Mouse (Mus musculus) Patski (cell line): ENCODE data around the gene Hist1h3i. TPM values are rescaled to one million over a fixed set of nuclear protein-coding genes. Genes with fewer than 3 reads are reported as not detected.
"Not testable (repeated sequence)": the region's sequence is repeated elsewhere in the genome, so short reads cannot be mapped to it uniquely, and the experiment has no call there.

Source experiments
- ATAC-seq: fragments of 100-300 bp; one replicate; pipeline ENCODE4 v1.8.0; 2021
- CTCF ChIA-PET: fragments of 350-600 bp; sonication (Branson Sonifier 250); formaldehyde crosslinking; loops from one replicate; lab custom pipeline; 2022; ENCODE audit warnings: inconsistent platforms; lab: Charles Lee
- POLR2A ChIA-PET: fragments of 350-600 bp; sonication (Branson Sonifier 250); formaldehyde crosslinking; loops from one replicate; lab custom pipeline; 2022; ENCODE audit warnings: antibody characterized with exemption, inconsistent platforms; lab: Charles Lee
- DNase-seq: peaks from one replicate; pipeline ENCODE4 v3.0.0-alpha.2; 2011; ENCODE audit warnings: low read depth, low spot score
- H3K27me3 ChIP-seq: fragments of 371-371 bp; one replicate; pipeline ENCODE4 v1.5.1; 2021
- CTCF ChIP-seq: fragments of 100-300 bp; IDR thresholded peaks from one replicate; pipeline ENCODE4 v1.5.1; 2021
- in situ Hi-C: fragments of 300-500 bp; cut with MboI; formaldehyde crosslinking; loops from 3 replicates; pipeline ENCODE4 v1.11.1; 2018; ENCODE audit warnings: low pct_unique_long_range_greater_than_20kb, mixed read lengths
- polyA plus RNA-seq: library from polyadenylated mRNA; unstranded; gene quantifications from one replicate; pipeline ENCODE4 v1.2.3, GENCODE M21; 2021

Hist1h3i gene
- polyA plus RNA-seq, 1 experiment from 2014 or later = 1.6 TPM

DNA sequence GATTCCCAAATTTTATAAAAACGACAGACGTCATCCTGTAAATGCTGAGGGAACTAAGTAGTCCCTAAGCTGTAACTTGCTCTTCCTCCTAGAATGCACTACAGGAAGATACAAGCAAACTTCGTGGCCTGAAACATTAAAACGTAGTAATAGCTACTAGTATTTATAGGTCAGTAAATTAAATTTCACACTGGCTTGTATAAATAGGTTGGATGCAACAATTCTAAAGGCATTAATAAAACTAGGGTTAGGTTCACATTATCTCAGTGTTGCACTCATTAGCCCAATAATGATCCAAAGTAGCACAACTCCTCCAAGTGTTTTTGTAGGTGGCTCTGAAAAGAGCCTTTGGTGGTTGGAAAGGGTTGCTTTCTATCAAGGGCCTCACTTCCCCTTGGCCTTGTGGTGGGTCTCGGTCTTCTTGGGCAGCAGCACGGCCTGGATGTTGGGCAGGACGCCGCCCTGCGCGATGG lies 30.1 kb downstream of the Hist1h3i start:
- TF ChIP-seq CTCF = no peak
- ChIA-PET CTCF (interaction anchor here (1.5 kb wide), 1 partner anchor 33 kb away, joined by 5 read pairs; no protein-coding TSS in a partner anchor), POLR2A (interaction anchor here (0.6 to 2.2 kb wide), 3 partner anchors 18 to 31 kb away, joined by 4 to 8 read pairs (median 4); partner anchors contain the start of gene Hist1h1b)
- ATAC-seq (no peak), DNase-seq (no peak)
- in situ Hi-C loops = no loop called here
- no peaks in the 10 kb centered on the region for H3K27me3 ChIP-seq

DNA sequence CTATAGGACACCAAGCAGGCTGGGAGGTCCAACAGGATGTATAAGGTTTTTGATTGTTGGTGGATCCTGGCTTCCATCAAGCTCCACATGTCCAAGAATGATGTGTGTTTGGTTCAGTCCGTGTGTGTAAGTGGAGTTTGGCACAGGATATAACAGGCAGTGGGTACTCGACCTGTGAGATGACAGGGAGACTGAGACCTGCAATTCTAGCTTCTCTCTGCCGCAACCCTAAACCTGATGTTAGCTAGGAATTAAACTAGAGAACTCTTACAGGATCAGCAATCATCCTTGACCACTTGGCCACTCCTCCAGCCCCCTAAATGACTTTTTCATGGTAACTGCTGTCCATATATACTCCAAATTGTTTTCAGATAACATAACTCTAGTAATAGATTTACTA lies 30.8 kb downstream of the Hist1h3i start:
- DNase-seq = no peak
- TF ChIP-seq CTCF = no peak
- no peak for ATAC-seq
- ChIA-PET CTCF (interaction anchor here (0.7 to 1.5 kb wide), 2 partner anchors 12 to 32 kb away, joined by 4 to 5 read pairs; no protein-coding TSS in a partner anchor), POLR2A (interaction anchor here (0.6 to 2.2 kb wide), 2 partner anchors 28 to 290 kb away, joined by 4 to 8 read pairs; partner anchors contain the start of genes Hist1h1b and Hist1h2ag)
- H3K27me3 ChIP-seq = no peaks in the 10 kb centered on the region
- in situ Hi-C loops = no loop called here

DNA sequence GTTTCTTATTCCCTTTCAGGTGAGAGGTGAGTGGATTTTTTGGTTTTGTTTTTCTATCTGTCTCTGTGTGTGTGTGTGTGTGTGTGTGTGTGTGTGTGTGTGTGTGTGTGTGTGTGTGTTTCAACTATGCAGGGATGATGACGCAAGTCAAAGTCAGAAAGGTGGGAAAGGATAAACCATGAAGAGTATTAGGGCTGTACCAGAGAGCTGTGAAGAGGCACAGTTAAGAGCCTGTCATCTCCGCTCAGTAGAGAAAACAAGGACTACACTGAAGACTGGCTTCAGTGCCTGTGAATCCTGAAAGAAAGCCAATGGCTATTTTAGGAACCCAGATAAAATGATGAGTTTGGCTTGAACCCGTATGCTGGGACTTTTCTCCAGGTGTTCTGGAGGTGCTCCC lies 31.3 kb downstream of the Hist1h3i start:
- DNase-seq = no peak
- CTCF ChIA-PET = interaction anchor here (0.7 to 1.5 kb wide), 2 partner anchors 11 to 32 kb away, joined by 4 to 5 read pairs; no protein-coding TSS in a partner anchor
- ATAC-seq = no peak
- H3K27me3 ChIP-seq = no peaks in the 10 kb centered on the region
- POLR2A ChIA-PET = interaction anchor here (0.6 to 2.2 kb wide), 2 partner anchors 28 to 291 kb away, joined by 4 to 8 read pairs; partner anchors contain the start of genes Hist1h1b and Hist1h2ag
- TF ChIP-seq CTCF = no peak
- in situ Hi-C loops = no loop called here

DNA sequence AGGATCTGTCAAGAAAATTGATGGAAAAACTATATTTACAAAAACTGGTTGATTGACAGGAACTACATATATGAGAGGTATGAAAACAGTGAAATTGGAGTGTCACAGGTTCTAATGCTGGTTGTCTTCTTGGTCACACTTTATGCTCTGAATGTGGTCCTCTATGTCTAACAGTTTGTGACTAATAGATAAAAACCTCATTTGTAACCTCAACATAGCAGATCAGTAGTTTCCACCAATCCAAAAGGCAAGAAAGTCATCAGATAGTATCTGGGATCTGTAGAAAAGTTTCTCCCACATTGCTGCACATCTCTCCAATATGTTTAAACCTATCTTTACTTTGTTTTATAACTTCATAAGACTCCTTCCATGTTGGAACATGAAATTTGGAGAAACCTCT lies 31.8 kb downstream of the Hist1h3i start:
- ChIA-PET CTCF (no interaction called here), POLR2A (no interaction called here)
- ATAC-seq = no peak
- TF ChIP-seq CTCF = no peak
- no peaks in the 10 kb centered on the region for H3K27me3 ChIP-seq
- DNase-seq = no peak
- in situ Hi-C loops = no loop called here

DNA sequence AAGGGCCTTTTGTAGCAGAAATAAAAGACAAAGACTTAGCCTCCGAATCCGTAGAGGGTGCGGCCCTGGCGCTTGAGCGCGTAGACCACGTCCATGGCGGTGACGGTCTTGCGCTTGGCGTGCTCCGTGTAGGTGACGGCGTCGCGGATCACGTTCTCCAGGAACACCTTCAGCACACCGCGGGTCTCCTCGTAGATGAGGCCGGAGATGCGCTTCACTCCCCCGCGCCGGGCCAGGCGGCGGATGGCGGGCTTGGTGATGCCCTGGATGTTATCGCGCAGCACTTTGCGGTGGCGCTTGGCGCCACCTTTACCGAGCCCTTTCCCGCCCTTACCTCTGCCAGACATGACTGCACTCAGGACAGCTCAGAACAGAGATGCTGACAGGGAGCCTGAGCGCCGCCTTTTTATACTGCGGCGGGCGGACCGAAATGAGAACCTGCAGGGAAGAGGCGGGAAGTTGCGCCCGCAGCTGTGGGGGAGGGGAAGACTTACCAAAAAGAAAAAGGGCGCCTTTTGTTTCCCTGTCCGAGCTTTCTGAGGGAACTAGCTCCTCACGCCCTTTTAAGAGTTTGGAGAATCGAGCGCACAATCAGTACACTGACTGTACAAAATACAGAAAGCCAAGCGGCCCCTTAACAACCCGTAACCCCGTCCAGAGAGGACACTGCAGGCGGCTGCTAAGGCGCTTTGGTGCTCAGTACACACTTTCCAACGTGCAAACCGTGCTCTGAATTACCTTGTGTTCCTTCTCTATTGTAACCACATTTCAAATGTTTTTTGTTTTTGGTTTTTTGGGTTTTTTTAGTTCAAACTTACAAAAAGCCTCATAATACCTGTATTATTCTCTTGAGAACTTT lies 32.8 kb downstream of the Hist1h3i start, which contains the start of gene Hist1h4k:
TSS of gene Hist1h4k (minus strand) at position 347 of the 859 bp plus-strand sequence.
- H3K27me3 ChIP-seq, in situ Hi-C loops: not testable (repeated sequence)
- DNase-seq (peak; percentile 33), ATAC-seq (peak; percentile 81)
- ChIA-PET POLR2A (interaction anchor here (0.7 to 2.2 kb wide), 2 partner anchors 15 kb away, joined by 3 to 5 read pairs; partner anchors contain the start of gene Hist1h4j), CTCF (interaction anchor here (2.0 kb wide), 1 partner anchor 12 kb away, joined by 5 read pairs; no protein-coding TSS in a partner anchor)

DNA sequence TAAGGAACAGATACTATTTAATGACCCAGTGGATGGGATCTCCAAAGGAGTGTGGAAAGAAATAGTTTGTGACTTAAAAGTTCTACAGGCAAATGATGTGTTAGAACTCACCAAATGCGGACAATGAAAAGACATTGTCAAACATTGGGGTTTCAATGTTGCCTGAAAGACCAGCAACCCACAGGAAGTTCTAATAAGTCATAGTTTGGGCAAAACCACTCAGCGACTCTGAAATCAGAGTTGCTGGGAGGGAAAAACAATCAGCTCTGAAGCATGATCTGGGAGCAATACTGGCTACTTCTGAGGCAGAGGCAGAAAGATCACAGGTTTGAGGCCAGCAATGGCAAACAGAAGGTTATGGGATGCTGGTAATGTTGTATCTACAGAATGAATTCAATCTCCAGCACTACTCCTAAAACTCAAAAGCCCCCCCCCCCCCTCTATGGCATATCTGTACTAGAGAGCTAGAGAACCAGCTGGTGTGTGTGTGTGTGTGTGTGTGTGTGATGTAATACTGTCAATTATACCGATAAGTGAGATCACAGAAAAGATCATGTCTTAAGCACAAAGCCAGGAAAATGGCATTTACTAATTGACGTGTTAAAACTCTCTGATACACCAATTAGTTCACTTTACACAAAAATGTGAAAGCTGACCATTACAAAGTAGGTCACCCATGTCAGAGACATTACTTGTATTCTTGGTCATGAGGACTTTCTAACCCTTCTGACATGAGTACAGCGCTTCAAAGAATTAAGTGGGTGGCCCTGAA lies 33.6 kb downstream of the Hist1h3i start:
- no peak for TF ChIP-seq CTCF
- DNase-seq = no peak
- no peaks in the 10 kb centered on the region for H3K27me3 ChIP-seq
- ATAC-seq = no peak
- in situ Hi-C loops = no loop called here
- ChIA-PET POLR2A (interaction anchor here (0.8 to 2.2 kb wide), 3 partner anchors 10 to 75 kb away, joined by 3 to 6 read pairs (median 5); partner anchors contain the start of gene Hist1h4j), CTCF (interaction anchor here (2.0 kb wide), 1 partner anchor 11 kb away, joined by 5 read pairs; no protein-coding TSS in a partner anchor)

DNA sequence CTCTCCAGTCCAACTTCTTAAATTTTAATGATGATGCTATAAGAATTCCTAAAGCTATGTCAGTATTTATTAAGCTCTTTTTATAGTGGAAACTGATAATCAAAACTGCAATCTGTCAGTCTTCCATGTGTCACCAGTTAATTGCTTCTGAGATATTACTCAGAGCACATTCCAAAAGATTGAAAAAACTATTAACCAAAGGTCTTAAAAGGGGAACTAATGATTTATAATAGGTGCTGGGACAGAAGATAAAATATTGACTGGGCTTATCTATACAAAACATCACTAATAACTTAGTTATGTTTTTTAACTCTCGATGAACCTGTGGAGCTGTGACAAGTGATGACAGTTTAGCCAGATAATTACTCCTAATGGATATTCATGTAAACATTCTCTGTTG lies 38.2 kb downstream of the Hist1h3i start:
- ATAC-seq (no peak), DNase-seq (no peak)
- ChIA-PET CTCF (no interaction called here), POLR2A (no interaction called here)
- no peaks in the 10 kb centered on the region for H3K27me3 ChIP-seq
- in situ Hi-C loops = no loop called here
- TF ChIP-seq CTCF = no peak

DNA sequence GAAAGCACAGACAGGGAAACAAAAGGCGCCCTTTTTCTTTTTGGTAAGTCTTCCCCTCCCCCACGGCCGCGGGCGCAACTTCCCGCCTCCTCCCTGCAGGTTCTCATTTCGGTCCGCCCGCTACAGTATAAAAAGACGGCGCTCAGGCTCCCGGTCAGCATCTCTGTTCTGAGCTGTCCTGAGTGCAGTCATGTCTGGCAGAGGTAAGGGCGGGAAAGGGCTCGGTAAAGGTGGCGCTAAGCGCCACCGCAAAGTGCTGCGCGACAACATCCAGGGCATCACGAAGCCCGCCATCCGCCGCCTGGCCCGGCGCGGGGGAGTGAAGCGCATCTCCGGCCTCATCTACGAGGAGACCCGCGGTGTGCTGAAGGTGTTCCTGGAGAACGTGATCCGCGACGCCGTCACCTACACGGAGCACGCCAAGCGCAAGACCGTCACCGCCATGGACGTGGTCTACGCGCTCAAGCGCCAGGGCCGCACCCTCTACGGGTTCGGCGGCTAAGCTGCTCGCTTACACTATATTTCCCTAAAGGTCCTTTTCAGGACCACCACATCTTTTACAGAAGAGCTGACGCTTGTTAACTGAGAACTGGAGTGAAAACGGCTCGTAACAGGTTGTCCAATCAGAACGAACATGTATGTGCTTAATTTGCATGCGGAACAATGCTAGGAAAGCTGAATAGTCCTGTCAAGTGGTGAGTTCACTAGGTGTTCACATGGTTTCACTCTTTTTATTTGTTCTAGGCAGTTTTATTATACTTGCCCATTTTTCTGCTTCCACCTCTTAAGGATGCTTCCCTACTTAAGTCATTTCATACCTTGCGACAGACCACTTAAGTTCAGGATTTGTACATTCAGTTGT lies 48.0 kb downstream of the Hist1h3i start, which contains the start of gene Hist1h4j:
TSS of gene Hist1h4j (plus strand) at position 159 of the 862 bp plus-strand sequence.
- H3K27me3 ChIP-seq, CTCF ChIA-PET, DNase-seq: not testable (repeated sequence)
- ATAC-seq = peak; percentile 67
- POLR2A ChIA-PET = interaction anchor here (0.7 to 1.7 kb wide), 2 partner anchors 14 to 15 kb away, joined by 3 to 5 read pairs; partner anchors contain the start of gene Hist1h4k
- in situ Hi-C loops = loop anchor here (10.0 kb wide), 1 partner anchor 300 kb away; the partner anchor contains the start of genes Hist1h2ah and Hist1h2bk
